Mouse (Mus musculus) myocyte (in vitro differentiated cells): ENCODE data around the gene S1pr5. TPM values are rescaled to one million over a fixed set of nuclear protein-coding genes. Genes with fewer than 3 reads are reported as not detected.

Experiments
- H3K27me3 ChIP-seq: one replicate; pipeline ENCODE4 v1.6.1; 2011; ENCODE audit not compliant: control insufficient read depth, insufficient read depth, insufficient read length
- H3K36me3 ChIP-seq: one replicate; pipeline ENCODE4 v1.6.1; 2011; ENCODE audit not compliant: control insufficient read depth, insufficient read depth
- H3K4me2 ChIP-seq: one replicate; pipeline ENCODE4 v1.6.1; 2011; ENCODE audit warnings: low read depth, control low read depth
- H3K4me3 ChIP-seq: one replicate; pipeline ENCODE4 v1.5.1; 2011; ENCODE audit warnings: mild to moderate bottlenecking, control low read depth, moderate library complexity
- H3K79me2 ChIP-seq: one replicate; pipeline ENCODE4 v1.6.1; 2011; ENCODE audit not compliant: control insufficient read depth, insufficient read depth
- H3ac ChIP-seq: one replicate; pipeline ENCODE4 v1.6.1; 2011; ENCODE audit not compliant: control insufficient read depth, insufficient read length
- CEBPB ChIP-seq: IDR thresholded peaks from 2 replicates; pipeline ENCODE4 v1.6.1; 2011; ENCODE audit warnings: mild to moderate bottlenecking, moderate library complexity; ENCODE audit not compliant: poor library complexity, insufficient read depth, severe bottlenecking
- E2F4 ChIP-seq: IDR thresholded peaks from one replicate; pipeline ENCODE4 v1.6.1; 2011; ENCODE audit warnings: mild to moderate bottlenecking, control low read depth, moderate library complexity; ENCODE audit not compliant: insufficient read depth
- MAX ChIP-seq: IDR thresholded peaks from one replicate; pipeline ENCODE4 v1.6.1; 2011; ENCODE audit warnings: low read depth, mild to moderate bottlenecking, control low read depth
- MYOD1 ChIP-seq, 3 experiments: IDR thresholded peaks; one replicate each; pipeline ENCODE4 v1.6.1; 2011; ENCODE audit warnings: control low read depth in 2 of 3, low read depth in 2 of 3, mild to moderate bottlenecking in 2 of 3, moderate library complexity in 1 of 3; ENCODE audit not compliant: insufficient read length in 2 of 3, control insufficient read depth in 1 of 3
- MYOG ChIP-seq, 3 experiments: IDR thresholded peaks; one replicate each; pipeline ENCODE4 v1.6.1; 2011; ENCODE audit warnings: control low read depth in 2 of 3, low read depth in 2 of 3, mild to moderate bottlenecking in 2 of 3; ENCODE audit not compliant: insufficient read length in 2 of 3, control insufficient read depth in 1 of 3, insufficient read depth in 1 of 3
- POLR2A ChIP-seq: IDR thresholded peaks from one replicate; pipeline ENCODE4 v1.6.1; 2011; ENCODE audit warnings: low read depth, mild to moderate bottlenecking, control low read depth, moderate library complexity; ENCODE audit not compliant: insufficient read length
- POLR2AphosphoS2 ChIP-seq: IDR thresholded peaks from one replicate; pipeline ENCODE4 v1.6.1; 2011; ENCODE audit warnings: low read depth, control low read depth; ENCODE audit not compliant: insufficient read length
- REST ChIP-seq: IDR thresholded peaks from one replicate; pipeline ENCODE4 v1.6.1; 2011; ENCODE audit warnings: mild to moderate bottlenecking, control low read depth, moderate library complexity; ENCODE audit not compliant: insufficient read depth, insufficient read length
- SRF ChIP-seq: IDR thresholded peaks from one replicate; pipeline ENCODE4 v1.6.1; 2011; ENCODE audit warnings: low read depth; ENCODE audit not compliant: control insufficient read depth, insufficient read length
- TCF12 ChIP-seq: IDR thresholded peaks from one replicate; pipeline ENCODE4 v1.6.1; 2011; ENCODE audit warnings: mild to moderate bottlenecking, control low read depth; ENCODE audit not compliant: poor library complexity, insufficient read depth, severe bottlenecking
- TCF3 ChIP-seq: IDR thresholded peaks from one replicate; pipeline ENCODE4 v1.6.1; 2011; ENCODE audit warnings: low read depth, control low read depth; ENCODE audit not compliant: insufficient read length
- USF1 ChIP-seq: IDR thresholded peaks from one replicate; pipeline ENCODE4 v1.6.1; 2011; ENCODE audit warnings: low read depth, mild to moderate bottlenecking, control low read depth, moderate library complexity
- polyA plus RNA-seq: library from polyadenylated mRNA; unstranded; fragments of >200 nt; fragmentation: generic; extraction: Trizol; gene quantifications from one replicate; pipeline ENCODE4 v1.2.1, GENCODE M21; 2012; ENCODE audit warnings: missing spikeins

Gene S1pr5
- polyA plus RNA-seq, 1 experiment = 0.22 TPM

GRCm38 (mm10) chr9:21254690-21255089, 6.4 kb upstream of the S1pr5 start:
- no peak overlapping the region for H3K4me2 ChIP-seq

GRCm38 (mm10) chr9:21251116-21251735, 3.0 kb upstream of the S1pr5 start:
- peak in 1 of 3 experiments; percentile 10 for TF ChIP-seq MYOG (IDR thresholded peaks at IDR 0.05; ENCODE audit: control insufficient read depth in 1 of 3, insufficient read depth in 1 of 3, insufficient read length in 2 of 3, low read depth in 2 of 3)
- TF ChIP-seq MAX = no peak
- no peak for TF ChIP-seq SRF
- Histone ChIP-seq H3K36me3 (no peaks in the 10 kb centered on the region), H3ac (no peak overlapping the region), H3K4me2 (no peak overlapping the region), H3K27me3 (peaks cover 3% of the 10 kb centered on the region), H3K4me3 (no peak overlapping the region), H3K79me2 (no peaks in the 10 kb centered on the region)

More at GRCm38 (mm10) chr9:21254690-21255089, 6.4 kb upstream of the S1pr5 start:
- no peaks in the 10 kb centered on the region for H3K36me3 ChIP-seq
- H3ac ChIP-seq = no peak overlapping the region
- no peak for TF ChIP-seq CEBPB
- TF ChIP-seq TCF12 = no peak
- TF ChIP-seq POLR2A = no peak
- TF ChIP-seq USF1 = no peak
- TF ChIP-seq MYOD1 (IDR thresholded peaks at IDR 0.05; ENCODE audit: control insufficient read depth in 1 of 3, insufficient read length in 2 of 3, low read depth in 2 of 3) = no peak
- TF ChIP-seq MYOG (IDR thresholded peaks at IDR 0.05; ENCODE audit: control insufficient read depth in 1 of 3, insufficient read depth in 1 of 3, insufficient read length in 2 of 3, low read depth in 2 of 3) = no peak
- TF ChIP-seq MAX = no peak
- TF ChIP-seq TCF3 = no peak
- no peak for TF ChIP-seq SRF
- TF ChIP-seq POLR2AphosphoS2 = no peak
- no peak for TF ChIP-seq REST
- no peak for TF ChIP-seq E2F4
- no peaks in the 10 kb centered on the region for H3K79me2 ChIP-seq
- H3K27me3 ChIP-seq = no peaks in the 10 kb centered on the region
- H3K4me3 ChIP-seq = no peak overlapping the region

GRCm38 (mm10) chr9:21250509-21250908, 2.3 kb upstream of the S1pr5 start:
- Histone ChIP-seq H3K36me3 (no peaks in the 10 kb centered on the region), H3K4me2 (peak overlapping the region; percentile 27), H3K4me3 (no peak overlapping the region), H3ac (no peak overlapping the region), H3K27me3 (peaks cover 4% of the 10 kb centered on the region), H3K79me2 (no peaks in the 10 kb centered on the region)
- TF ChIP-seq TCF3 = no peak
- TF ChIP-seq USF1 = no peak
- TF ChIP-seq CEBPB = no peak

GRCm38 (mm10) chr9:21249629-21250508, 1.6 kb upstream of the S1pr5 start:
- no peaks in the 10 kb centered on the region for H3K79me2 ChIP-seq
- H3K27me3 ChIP-seq = peaks cover 10% of the 10 kb centered on the region
- no peak overlapping the region for H3K4me3 ChIP-seq
- H3ac ChIP-seq = no peak overlapping the region
- no peaks in the 10 kb centered on the region for H3K36me3 ChIP-seq
- H3K4me2 ChIP-seq = peak overlapping the region; percentile 27
- no peak for TF ChIP-seq SRF
- TF ChIP-seq POLR2AphosphoS2 = no peak
- no peak for TF ChIP-seq USF1
- TF ChIP-seq MYOG (IDR thresholded peaks at IDR 0.05; ENCODE audit: control insufficient read depth in 1 of 3, insufficient read depth in 1 of 3, insufficient read length in 2 of 3, low read depth in 2 of 3) = peak in 1 of 3 experiments; percentile 24

GRCm38 (mm10) chr9:21246342-21246741, 1.9 kb downstream of the S1pr5 start:
- Histone ChIP-seq H3ac (no peak overlapping the region), H3K36me3 (no peaks in the 10 kb centered on the region), H3K4me3 (no peak overlapping the region), H3K4me2 (no peak overlapping the region), H3K27me3 (peaks cover 25% of the 10 kb centered on the region), H3K79me2 (no peaks in the 10 kb centered on the region)
- TF ChIP-seq TCF12 (no peak), USF1 (no peak), POLR2A (no peak), MYOD1 (IDR thresholded peaks at IDR 0.05; ENCODE audit: control insufficient read depth in 1 of 3, insufficient read length in 2 of 3, low read depth in 2 of 3) (no peak), MAX (no peak), TCF3 (no peak), POLR2AphosphoS2 (no peak), CEBPB (no peak), E2F4 (no peak), SRF (no peak), MYOG (IDR thresholded peaks at IDR 0.05; ENCODE audit: control insufficient read depth in 1 of 3, insufficient read depth in 1 of 3, insufficient read length in 2 of 3, low read depth in 2 of 3) (no peak), REST (no peak)
